Mouse (Mus musculus): ENCODE results near the gene Sh3bp5. TPM values are rescaled to one million over a fixed set of nuclear protein-coding genes. Genes with fewer than 3 reads are reported as not detected.
A peak's percentile ranks its signal among the peaks of the same experiment; 100 is the strongest.
"Not testable (repeated sequence)": the region's sequence is repeated elsewhere in the genome, so short reads cannot be mapped to it uniquely, and the experiment has no call there.

Sh3bp5 gene
- polyA plus RNA-seq (2015; fragmentation: Nextera tagmentation; extraction: Ambion mirVana): 152 and 155 TPM in 2 replicates

- no peaks in the 10 kb centered on the region for H3K36me3 ChIP-seq (ENCODE audit: control insufficient read depth, insufficient read depth, low read length)
- H3K4me3 ChIP-seq (ENCODE audit: low read length): peak within 1 kb of the TSS; percentile 76
- H3K27ac ChIP-seq (ENCODE audit: low read depth, low read length): peak within 1 kb of the TSS; percentile 92
- peak; percentile 93 for ATAC-seq
- H3K9me3 ChIP-seq (ENCODE audit: control insufficient read depth, low read length): no peaks in the 10 kb centered on the region
- H3K4me1 ChIP-seq (ENCODE audit: control insufficient read depth, insufficient read depth, low read depth, low read length): peaks cover 17% of the 10 kb centered on the region
- peak within 1 kb of the TSS; percentile 85 for H3K9ac ChIP-seq (ENCODE audit: low read depth, low read length)
- 7% methylated on average over 49 of the region's 49 CpGs for WGBS
- peak within 1 kb of the TSS; percentile 75 for H3K4me2 ChIP-seq (ENCODE audit: low read length)
- H3K27me3 ChIP-seq (replicated peaks; ENCODE audit: control insufficient read depth, insufficient read depth, low read length): no peaks in the 10 kb centered on the region
Observed at GRCm38 (mm10) chr14:31435930-31436693, at the start of gene Sh3bp5. TSS of gene Sh3bp5 (minus strand) at chr14:31436078.

GRCm38 (mm10) chr14:31482417-31482816 is 46.5 kb upstream of the Sh3bp5 start:
- Histone ChIP-seq H3K4me2 (ENCODE audit: low read length) (no peak overlapping the region), H3K4me1 (ENCODE audit: control insufficient read depth, insufficient read depth, low read depth, low read length) (no peaks in the 10 kb centered on the region), H3K27ac (ENCODE audit: low read depth, low read length) (no peak overlapping the region), H3K27me3 (replicated peaks; ENCODE audit: control insufficient read depth, insufficient read depth, low read length) (no peaks in the 10 kb centered on the region), H3K9ac (ENCODE audit: low read depth, low read length) (no peak overlapping the region), H3K9me3 (ENCODE audit: control insufficient read depth, low read length) (no peaks in the 10 kb centered on the region), H3K36me3 (ENCODE audit: control insufficient read depth, insufficient read depth, low read length) (peaks cover 51% of the 10 kb centered on the region), H3K4me3 (ENCODE audit: low read length) (no peak overlapping the region)
- no peak for ATAC-seq
- WGBS: 96% methylated on average over 5 of the region's 5 CpGs

DNA sequence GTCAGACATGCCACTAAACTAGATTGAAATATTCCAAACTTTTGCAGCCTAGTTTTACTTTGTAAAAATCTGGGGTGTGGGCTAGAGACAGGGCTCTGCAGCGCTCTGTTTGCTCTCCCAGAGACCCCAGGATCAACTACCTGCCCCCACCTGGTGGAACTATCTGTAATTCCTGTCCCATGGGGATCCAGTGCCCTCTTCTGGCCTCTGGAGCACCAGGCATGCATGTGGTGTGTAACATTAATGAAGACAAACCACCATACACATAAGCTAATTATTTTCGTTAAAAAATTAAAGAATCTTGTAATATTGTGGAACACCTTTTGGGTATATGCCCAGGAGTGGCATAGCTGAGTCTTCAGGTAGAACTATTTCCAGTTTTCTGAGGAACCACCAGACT is 37.4 kb upstream of the Sh3bp5 start:
- H3K36me3 ChIP-seq (ENCODE audit: control insufficient read depth, insufficient read depth, low read length): no peaks in the 10 kb centered on the region
- H3K27ac ChIP-seq (ENCODE audit: low read depth, low read length): no peak overlapping the region
- H3K27me3 ChIP-seq (replicated peaks; ENCODE audit: control insufficient read depth, insufficient read depth, low read length): no peaks in the 10 kb centered on the region
- no peak overlapping the region for H3K4me2 ChIP-seq (ENCODE audit: low read length)
- WGBS: 88% methylated on average over 2 of the region's 2 CpGs
- no peak overlapping the region for H3K4me3 ChIP-seq (ENCODE audit: low read length)
- no peak for ATAC-seq
- H3K9me3 ChIP-seq (ENCODE audit: control insufficient read depth, low read length): no peaks in the 10 kb centered on the region
- H3K4me1 ChIP-seq (ENCODE audit: control insufficient read depth, insufficient read depth, low read depth, low read length): no peaks in the 10 kb centered on the region
- no peak overlapping the region for H3K9ac ChIP-seq (ENCODE audit: low read depth, low read length)

GRCm38 (mm10) chr14:31472451-31473061 is 36.7 kb upstream of the Sh3bp5 start:
- H3K36me3 ChIP-seq (ENCODE audit: control insufficient read depth, insufficient read depth, low read length): no peaks in the 10 kb centered on the region
- ATAC-seq: no peak
- no peak overlapping the region for H3K4me2 ChIP-seq (ENCODE audit: low read length)
- H3K27ac ChIP-seq (ENCODE audit: low read depth, low read length): no peak overlapping the region
- H3K4me1 ChIP-seq (ENCODE audit: control insufficient read depth, insufficient read depth, low read depth, low read length): no peaks in the 10 kb centered on the region
- 12% methylated on average over 5 of the region's 5 CpGs for WGBS
- H3K9ac ChIP-seq (ENCODE audit: low read depth, low read length): no peak overlapping the region
- no peaks in the 10 kb centered on the region for H3K27me3 ChIP-seq (replicated peaks; ENCODE audit: control insufficient read depth, insufficient read depth, low read length)
- H3K4me3 ChIP-seq (ENCODE audit: low read length): no peak overlapping the region
- no peaks in the 10 kb centered on the region for H3K9me3 ChIP-seq (ENCODE audit: control insufficient read depth, low read length)

GRCm38 (mm10) chr14:31469711-31470110 is 33.8 kb upstream of the Sh3bp5 start:
- H3K4me2 ChIP-seq (ENCODE audit: low read length): no peak overlapping the region
- no peaks in the 10 kb centered on the region for H3K9me3 ChIP-seq (ENCODE audit: control insufficient read depth, low read length)
- H3K9ac ChIP-seq (ENCODE audit: low read depth, low read length): no peak overlapping the region
- no peak overlapping the region for H3K27ac ChIP-seq (ENCODE audit: low read depth, low read length)
- no peaks in the 10 kb centered on the region for H3K36me3 ChIP-seq (ENCODE audit: control insufficient read depth, insufficient read depth, low read length)
- ATAC-seq: no peak
- 70% methylated on average over 4 of the region's 4 CpGs for WGBS
- no peak overlapping the region for H3K4me3 ChIP-seq (ENCODE audit: low read length)
- no peaks in the 10 kb centered on the region for H3K4me1 ChIP-seq (ENCODE audit: control insufficient read depth, insufficient read depth, low read depth, low read length)
- no peaks in the 10 kb centered on the region for H3K27me3 ChIP-seq (replicated peaks; ENCODE audit: control insufficient read depth, insufficient read depth, low read length)

DNA sequence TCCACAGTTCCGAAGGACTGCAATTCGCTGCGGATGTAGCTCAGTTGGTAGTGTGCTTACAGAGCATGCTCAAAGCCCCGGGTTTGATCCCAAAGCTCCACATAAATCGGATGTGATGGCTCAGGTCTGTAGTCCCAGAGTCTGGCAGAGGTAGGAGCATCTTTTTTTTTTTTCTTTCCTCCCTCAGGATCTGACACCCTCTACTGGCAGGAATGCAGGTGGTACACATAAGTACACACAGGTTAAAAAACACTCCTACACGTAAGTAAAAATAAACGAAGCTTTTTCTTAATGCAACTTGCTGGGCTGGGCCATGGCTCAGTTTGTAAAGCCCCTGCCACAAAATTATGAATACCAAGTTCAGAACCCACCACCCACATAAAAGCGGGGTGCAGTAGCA is 28.3 kb upstream of the Sh3bp5 start:
- WGBS: 62% methylated on average over 8 of the region's 8 CpGs
- no peak overlapping the region for H3K9ac ChIP-seq (ENCODE audit: low read depth, low read length)
- H3K4me3 ChIP-seq (ENCODE audit: low read length): no peak overlapping the region
- H3K36me3 ChIP-seq (ENCODE audit: control insufficient read depth, insufficient read depth, low read length): no peaks in the 10 kb centered on the region
- H3K4me2 ChIP-seq (ENCODE audit: low read length): no peak overlapping the region
- H3K4me1 ChIP-seq (ENCODE audit: control insufficient read depth, insufficient read depth, low read depth, low read length): no peaks in the 10 kb centered on the region
- no peaks in the 10 kb centered on the region for H3K27me3 ChIP-seq (replicated peaks; ENCODE audit: control insufficient read depth, insufficient read depth, low read length)
- no peaks in the 10 kb centered on the region for H3K9me3 ChIP-seq (ENCODE audit: control insufficient read depth, low read length)
- H3K27ac ChIP-seq (ENCODE audit: low read depth, low read length): no peak overlapping the region
- ATAC-seq: no peak

DNA sequence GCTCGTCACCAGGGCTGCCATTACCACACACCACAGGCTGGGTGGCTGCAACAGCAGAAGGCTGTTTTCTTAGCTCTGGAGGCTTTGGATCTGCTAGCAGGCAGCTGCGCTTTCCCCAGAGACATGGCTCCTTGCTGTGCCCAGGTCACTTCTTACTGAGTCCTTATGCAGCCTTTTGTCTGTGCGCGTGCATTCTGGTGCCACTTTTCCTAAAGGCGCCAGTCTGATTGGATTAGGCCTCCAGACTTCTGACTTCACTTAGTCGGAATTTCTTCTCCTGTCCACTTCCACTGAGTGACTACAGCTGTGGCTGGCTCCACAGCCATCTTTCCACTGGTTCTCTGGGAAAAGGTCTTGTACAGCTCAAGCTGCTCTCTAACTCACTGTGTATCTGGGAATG is 27.0 kb upstream of the Sh3bp5 start:
- no peak overlapping the region for H3K27ac ChIP-seq (ENCODE audit: low read depth, low read length)
- WGBS: 70% methylated on average over 6 of the region's 6 CpGs
- H3K4me3 ChIP-seq (ENCODE audit: low read length): no peak overlapping the region
- no peak for ATAC-seq
- H3K9ac ChIP-seq (ENCODE audit: low read depth, low read length): no peak overlapping the region
- no peaks in the 10 kb centered on the region for H3K9me3 ChIP-seq (ENCODE audit: control insufficient read depth, low read length)
- no peaks in the 10 kb centered on the region for H3K27me3 ChIP-seq (replicated peaks; ENCODE audit: control insufficient read depth, insufficient read depth, low read length)
- H3K36me3 ChIP-seq (ENCODE audit: control insufficient read depth, insufficient read depth, low read length): no peaks in the 10 kb centered on the region
- H3K4me1 ChIP-seq (ENCODE audit: control insufficient read depth, insufficient read depth, low read depth, low read length): no peaks in the 10 kb centered on the region
- H3K4me2 ChIP-seq (ENCODE audit: low read length): no peak overlapping the region

DNA sequence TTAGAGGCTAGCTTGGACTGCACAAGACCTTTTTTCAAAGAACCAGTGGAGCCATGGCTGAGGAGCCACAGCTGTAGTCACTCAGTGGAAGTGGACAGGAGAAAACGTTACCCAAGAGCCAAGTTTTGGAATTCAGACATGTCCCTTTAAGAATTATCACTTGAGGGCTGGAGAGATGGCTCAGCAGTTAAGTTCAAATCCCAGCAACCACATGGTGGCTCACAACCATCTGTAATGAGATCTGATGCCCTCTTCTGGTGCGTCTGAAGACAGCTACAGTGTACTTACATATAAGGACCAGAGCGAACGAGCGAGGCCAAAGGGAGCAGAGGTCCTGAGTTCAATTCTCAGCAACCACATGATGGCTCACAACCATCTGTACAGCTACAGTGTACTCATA is 26.3 kb upstream of the Sh3bp5 start:
- not testable (repeated sequence) for H3K36me3 ChIP-seq (ENCODE audit: control insufficient read depth, insufficient read depth, low read length); ATAC-seq

DNA sequence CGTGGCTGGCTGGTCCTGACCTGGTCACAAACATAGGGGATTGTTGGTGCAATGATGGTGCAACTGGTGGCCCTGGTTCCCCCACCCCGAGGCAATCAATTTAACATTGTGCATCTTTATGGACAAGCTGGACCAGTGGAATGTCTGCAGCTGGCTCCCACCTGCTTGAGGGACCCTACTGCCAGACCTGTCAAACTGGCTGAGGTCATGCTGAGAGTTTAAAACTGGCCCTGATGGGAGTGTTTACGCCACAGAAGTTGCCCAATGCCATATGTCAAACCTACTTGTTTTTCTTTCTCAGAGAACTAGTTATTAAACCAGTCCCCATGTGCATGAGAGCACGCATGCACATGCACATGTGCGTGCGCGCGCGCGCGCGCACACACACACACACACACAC is 22.1 kb upstream of the Sh3bp5 start:
- Histone ChIP-seq H3K4me1 (ENCODE audit: control insufficient read depth, insufficient read depth, low read depth, low read length) (no peaks in the 10 kb centered on the region), H3K9me3 (ENCODE audit: control insufficient read depth, low read length) (no peaks in the 10 kb centered on the region), H3K4me2 (ENCODE audit: low read length) (no peak overlapping the region), H3K9ac (ENCODE audit: low read depth, low read length) (no peak overlapping the region), H3K27me3 (replicated peaks; ENCODE audit: control insufficient read depth, insufficient read depth, low read length) (no peaks in the 10 kb centered on the region), H3K36me3 (ENCODE audit: control insufficient read depth, insufficient read depth, low read length) (no peaks in the 10 kb centered on the region), H3K27ac (ENCODE audit: low read depth, low read length) (no peak overlapping the region), H3K4me3 (ENCODE audit: low read length) (no peak overlapping the region)
- no peak for ATAC-seq
- WGBS: 90% methylated on average over 12 of the region's 12 CpGs

More for the DNA sequence above, 26.3 kb upstream of the Sh3bp5 start:
- WGBS: 75% methylated on average over 5 of the region's 5 CpGs
- H3K4me2 ChIP-seq (ENCODE audit: low read length); H3K27ac ChIP-seq (ENCODE audit: low read depth, low read length); H3K4me1 ChIP-seq (ENCODE audit: control insufficient read depth, insufficient read depth, low read depth, low read length); H3K27me3 ChIP-seq (replicated peaks; ENCODE audit: control insufficient read depth, insufficient read depth, low read length); H3K4me3 ChIP-seq (ENCODE audit: low read length); H3K9me3 ChIP-seq (ENCODE audit: control insufficient read depth, low read length); H3K9ac ChIP-seq (ENCODE audit: low read depth, low read length): not testable (repeated sequence)
